Mouse (Mus musculus) liver, postnatal 0 days (tissue): Measurements from ENCODE around the gene Ift43. TPM values are rescaled to one million over a fixed set of nuclear protein-coding genes. Genes with fewer than 3 reads are reported as not detected.
A peak's percentile ranks its signal among the peaks of the same experiment; 100 is the strongest.

Experiments used
- ATAC-seq: fragments of 200-750 bp; cut with Nextera tagmentation; 2 replicates; pipeline ENCODE4 v1.8.0; 2017; ENCODE audit warnings: mild to moderate bottlenecking, moderate library complexity
- DNase-seq: peaks from one replicate; pipeline ENCODE4 v3.0.0-alpha.2; 2016
- H3K27ac ChIP-seq: fragments of 300-500 bp; sonication (generic); 2 replicates; pipeline ENCODE4 v1.5.1; 2014; ENCODE audit warnings: antibody characterized with exemption, moderate library complexity, mild to moderate bottlenecking, low read depth
- H3K27me3 ChIP-seq: fragments of 300-500 bp; sonication (generic); 2 replicates; pipeline ENCODE4 v1.6.1; 2014; ENCODE audit warnings: low read length, control low read depth, mixed read lengths; ENCODE audit not compliant: insufficient read depth
- H3K36me3 ChIP-seq: fragments of 300-500 bp; sonication (generic); replicated peaks from 2 replicates; pipeline ENCODE4 v1.6.1; 2014; ENCODE audit warnings: mild to moderate bottlenecking, control low read depth, low read length, moderate library complexity, mixed read lengths; ENCODE audit not compliant: insufficient read depth
- H3K4me1 ChIP-seq: fragments of 300-500 bp; sonication (generic); 2 replicates; pipeline ENCODE4 v1.6.1; 2014; ENCODE audit warnings: antibody characterized with exemption, mild to moderate bottlenecking, control low read depth; ENCODE audit not compliant: insufficient read depth
- H3K4me2 ChIP-seq: fragments of 300-500 bp; sonication (generic); 2 replicates; pipeline ENCODE4 v1.6.1; 2014; ENCODE audit warnings: low read depth, mild to moderate bottlenecking, low read length, moderate library complexity, mixed read lengths
- H3K4me3 ChIP-seq: fragments of 300-500 bp; sonication (generic); 2 replicates; pipeline ENCODE4 v1.5.1; 2014; ENCODE audit warnings: low read depth, low read length
- H3K9ac ChIP-seq: fragments of 300-500 bp; sonication (generic); replicated peaks from 2 replicates; pipeline ENCODE4 v1.6.1; 2014; ENCODE audit warnings: mild to moderate bottlenecking, moderate library complexity
- H3K9me3 ChIP-seq: fragments of 300-500 bp; sonication (generic); 2 replicates; pipeline ENCODE4 v1.6.1; 2016; ENCODE audit warnings: mild to moderate bottlenecking, control low read depth, low read length, mixed read lengths
- CTCF ChIP-seq: sonication (generic); IDR thresholded peaks from 2 replicates; pipeline ENCODE4 v1.5.1; 2016; ENCODE audit warnings: antibody characterized with exemption, low read depth
- EP300 ChIP-seq: IDR thresholded peaks from 2 replicates; pipeline ENCODE4 v1.6.1; 2016; ENCODE audit warnings: antibody characterized with exemption, low read depth, mild to moderate bottlenecking
- WGBS: fragments of 180-500 bp; shearing (Covaris S2); extraction: QIAGEN DNeasy Blood & Tissue Kit; methylation state at CpG from one replicate; pipeline ENCODE4 v1.1.7; 2014; ENCODE audit not compliant: insufficient replicate concordance; 5-methylcytosine and 5-hydroxymethylcytosine counted together
- polyA plus RNA-seq: library from polyadenylated mRNA; unstranded; fragments of >200 nt; fragmentation: Nextera tagmentation; extraction: Ambion mirVana; gene quantifications from 2 replicates; pipeline ENCODE4 v1.2.1, GENCODE M21; 2015

The Ift43 gene
- polyA plus RNA-seq, 1 experiment from 2014 or later = 8.4 TPM

DNA sequence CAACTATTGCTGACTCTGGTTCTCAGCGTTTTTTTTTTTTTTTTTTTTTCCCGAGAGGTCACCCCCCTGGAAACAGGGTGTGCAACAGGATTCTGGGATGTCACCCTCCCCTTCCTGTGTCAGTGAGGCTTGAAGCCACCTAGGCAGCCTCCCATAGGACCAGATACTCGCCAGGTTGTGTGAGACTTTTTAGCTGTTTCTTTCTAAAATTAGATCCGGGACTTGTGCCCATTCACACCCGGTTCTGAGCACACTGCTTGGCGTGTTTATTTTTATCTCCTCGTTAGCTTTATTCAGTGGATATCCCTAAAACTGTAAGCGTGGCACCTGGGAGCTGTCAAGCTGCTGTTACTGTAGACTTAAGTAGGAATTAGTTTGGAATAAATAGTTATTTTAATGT, 4.2 kb downstream of the Ift43 start:
- no peak overlapping the region for H3K4me2 ChIP-seq
- ATAC-seq (no peak), DNase-seq (no peak)
- H3K4me3 ChIP-seq = no peak overlapping the region
- WGBS = 66% methylated on average over 8 of the region's 8 CpGs
- no peaks in the 10 kb centered on the region for H3K36me3 ChIP-seq
- H3K27me3 ChIP-seq = no peaks in the 10 kb centered on the region
- no peak overlapping the region for H3K9ac ChIP-seq
- no peak overlapping the region for H3K27ac ChIP-seq
- 0 out of 2 replicates have a peak, but pooled peaks cover 5% of the 10 kb centered on the region for H3K4me1 ChIP-seq
- TF ChIP-seq CTCF = no peak
- TF ChIP-seq EP300 = no peak
- H3K9me3 ChIP-seq = no peaks in the 10 kb centered on the region

DNA sequence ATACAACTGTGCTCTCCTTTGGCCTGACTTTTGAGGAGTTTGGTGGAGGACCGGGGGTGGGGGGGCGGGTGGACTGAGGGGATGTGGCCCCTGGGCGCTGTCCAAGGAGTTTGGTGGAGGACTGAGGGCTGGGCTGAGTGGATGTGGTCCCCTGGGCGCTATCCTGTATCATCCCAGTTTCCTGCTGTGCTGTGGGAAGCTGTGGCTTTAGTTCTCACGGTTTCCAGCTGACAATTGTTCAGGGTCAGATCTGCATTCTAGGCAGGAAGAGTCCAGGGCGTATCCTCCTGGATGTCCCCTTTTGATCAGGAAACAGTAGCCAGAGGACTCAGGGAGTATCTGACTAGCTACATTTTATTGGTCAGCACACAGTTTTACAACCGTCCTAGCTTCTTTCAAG, 5.7 kb downstream of the Ift43 start:
- Histone ChIP-seq H3K4me2 (no peak overlapping the region), H3K4me1 (0 out of 2 replicates have a peak, but pooled peaks cover under 1% of the 10 kb centered on the region), H3K36me3 (no peaks in the 10 kb centered on the region), H3K9ac (no peak overlapping the region), H3K27me3 (no peaks in the 10 kb centered on the region), H3K9me3 (no peaks in the 10 kb centered on the region), H3K27ac (no peak overlapping the region), H3K4me3 (no peak overlapping the region)
- 64% methylated on average over 7 of the region's 7 CpGs for WGBS
- no peak for DNase-seq
- ATAC-seq = 0 out of 2 replicates have a peak, but pooled peaks have one; percentile 19
- no peak for TF ChIP-seq CTCF
- no peak for TF ChIP-seq EP300

DNA sequence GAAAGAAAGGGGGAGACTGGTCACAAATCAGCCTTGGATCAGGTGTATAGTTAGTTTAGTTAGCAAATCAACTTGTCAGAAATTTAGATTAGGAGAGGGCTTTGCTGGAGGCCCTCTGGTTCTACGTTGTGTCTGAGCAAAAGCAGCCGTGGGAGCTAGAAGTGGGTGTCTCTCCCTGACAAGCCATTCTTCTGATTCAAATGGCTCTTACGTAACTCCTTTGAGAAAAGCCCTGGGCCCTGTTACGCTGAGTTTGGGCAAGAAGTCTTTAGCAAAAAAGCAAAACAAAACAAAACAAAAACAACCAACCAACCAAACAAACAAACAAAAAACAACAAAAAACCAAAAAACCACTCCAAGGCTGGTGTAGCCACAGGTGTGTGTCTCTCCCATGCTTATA, 8.4 kb downstream of the Ift43 start:
- no peaks in the 10 kb centered on the region for H3K4me1 ChIP-seq
- H3K27me3 ChIP-seq = no peaks in the 10 kb centered on the region
- no peak for ATAC-seq
- 74% methylated on average over 4 of the region's 4 CpGs for WGBS
- H3K27ac ChIP-seq = no peak overlapping the region
- no peak overlapping the region for H3K4me3 ChIP-seq
- no peaks in the 10 kb centered on the region for H3K9me3 ChIP-seq
- H3K4me2 ChIP-seq = no peak overlapping the region
- TF ChIP-seq CTCF (no peak), EP300 (no peak)
- H3K9ac ChIP-seq = no peak overlapping the region
- no peaks in the 10 kb centered on the region for H3K36me3 ChIP-seq
- no peak for DNase-seq

DNA sequence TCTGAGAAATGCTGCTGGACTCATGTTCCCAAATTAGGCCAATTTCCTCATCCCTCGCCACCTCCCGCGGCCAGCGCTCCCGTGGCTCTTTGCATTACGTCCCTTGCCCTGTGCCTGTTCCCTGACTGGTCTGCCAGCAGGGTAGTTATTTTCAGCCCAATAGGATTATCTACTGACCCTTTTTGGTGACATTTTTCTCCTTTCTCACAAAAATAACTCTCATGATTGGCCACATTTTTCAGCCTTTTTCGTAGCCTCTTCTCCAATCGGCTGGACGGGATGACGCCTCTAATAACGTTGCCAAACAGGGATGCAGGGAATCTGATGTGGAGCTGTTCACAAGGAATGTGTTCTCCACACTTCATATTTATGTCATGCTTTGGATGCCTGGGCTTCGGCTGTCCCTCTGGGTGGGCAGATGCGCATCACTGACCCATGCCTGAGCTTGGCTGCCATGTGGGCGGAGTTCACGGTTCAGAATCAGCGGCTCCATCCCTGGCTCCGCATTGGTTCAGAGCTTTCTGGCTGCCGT, 9.3 kb downstream of the Ift43 start:
- Histone ChIP-seq H3K9ac (no peak overlapping the region), H3K9me3 (no peaks in the 10 kb centered on the region), H3K4me3 (no peak overlapping the region), H3K36me3 (no peaks in the 10 kb centered on the region), H3K27me3 (no peaks in the 10 kb centered on the region), H3K4me2 (no peak overlapping the region), H3K4me1 (no peaks in the 10 kb centered on the region), H3K27ac (no peak overlapping the region)
- WGBS = 58% methylated on average over 18 of the region's 18 CpGs
- TF ChIP-seq EP300 = no peak
- TF ChIP-seq CTCF = no peak
- no peak for DNase-seq
- ATAC-seq = no peak

DNA sequence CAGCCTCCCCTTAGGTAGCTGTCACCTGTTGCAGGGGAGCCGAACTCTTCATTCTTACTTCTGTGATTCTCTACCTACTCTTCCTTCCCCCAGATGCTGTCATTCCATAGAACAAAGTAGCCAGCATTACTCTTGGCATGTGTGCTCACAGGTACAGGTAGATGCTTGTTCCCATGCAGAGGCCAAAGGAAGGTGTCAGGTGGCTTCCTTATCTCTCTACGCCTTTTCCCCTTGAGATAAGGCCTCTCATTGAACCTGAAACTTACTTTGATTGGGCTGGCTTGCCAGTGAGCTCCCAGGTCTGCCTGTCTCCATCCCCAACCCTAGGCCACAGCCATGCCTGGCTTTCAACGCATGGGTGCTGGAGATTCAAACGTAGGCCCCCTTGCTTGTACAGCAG, 11.7 kb downstream of the Ift43 start:
- ATAC-seq (no peak), DNase-seq (no peak)
- WGBS = 85% methylated on average over 4 of the region's 4 CpGs
- Histone ChIP-seq H3K4me3 (no peak overlapping the region), H3K9me3 (no peaks in the 10 kb centered on the region), H3K9ac (no peak overlapping the region), H3K36me3 (no peaks in the 10 kb centered on the region), H3K4me1 (no peaks in the 10 kb centered on the region), H3K27ac (no peak overlapping the region), H3K27me3 (no peaks in the 10 kb centered on the region), H3K4me2 (no peak overlapping the region)
- TF ChIP-seq EP300 = no peak
- TF ChIP-seq CTCF = no peak

DNA sequence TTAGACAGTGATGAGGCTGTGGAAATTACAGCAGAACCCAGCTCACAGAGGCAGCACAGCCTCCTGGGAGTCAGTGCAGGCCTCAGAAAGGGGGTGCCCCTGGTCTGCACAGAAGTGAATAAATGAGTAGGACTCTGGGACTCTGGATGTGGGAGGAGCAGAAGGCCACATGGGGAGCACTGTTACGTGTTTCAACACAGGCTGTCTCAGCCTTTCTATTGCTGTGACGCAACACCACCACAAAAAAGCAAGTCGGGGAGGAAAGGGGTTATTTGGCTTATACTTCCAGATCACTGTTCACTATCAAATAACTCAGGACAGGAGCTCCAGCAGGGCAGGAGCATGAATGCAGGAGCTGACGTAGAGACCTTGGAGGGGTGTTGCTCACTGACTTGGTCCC, 13.5 kb downstream of the Ift43 start:
- DNase-seq = no peak
- no peaks in the 10 kb centered on the region for H3K9me3 ChIP-seq
- H3K9ac ChIP-seq = no peak overlapping the region
- no peak overlapping the region for H3K4me3 ChIP-seq
- WGBS = 47% methylated on average over 4 of the region's 4 CpGs
- no peaks in the 10 kb centered on the region for H3K27me3 ChIP-seq
- no peaks in the 10 kb centered on the region for H3K36me3 ChIP-seq
- no peaks in the 10 kb centered on the region for H3K4me1 ChIP-seq
- H3K27ac ChIP-seq = no peak overlapping the region
- TF ChIP-seq CTCF = no peak
- no peak for TF ChIP-seq EP300
- no peak for ATAC-seq
- no peak overlapping the region for H3K4me2 ChIP-seq

DNA sequence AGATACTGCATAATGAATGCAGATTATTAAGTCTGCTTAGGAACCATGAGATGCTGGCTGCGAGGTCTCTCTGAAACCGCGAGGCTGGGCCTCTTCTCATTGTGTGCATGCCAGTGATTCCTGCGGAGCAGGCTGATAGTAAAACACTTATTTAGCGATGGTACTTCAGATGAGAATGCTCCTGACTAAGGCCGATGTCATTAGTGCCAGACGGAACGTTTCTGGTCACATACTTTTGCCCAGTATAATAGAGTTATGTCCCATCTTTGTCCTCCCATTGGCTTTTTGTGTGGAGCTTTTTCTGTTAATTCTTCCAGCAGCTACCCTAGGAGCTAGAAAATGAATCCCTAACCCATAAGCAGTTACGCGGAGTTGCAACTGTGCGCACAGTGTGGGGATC, 15.4 kb downstream of the Ift43 start:
- 81% methylated on average over 11 of the region's 11 CpGs for WGBS

More for the DNA sequence above, 15.4 kb downstream of the Ift43 start:
- no peak overlapping the region for H3K4me3 ChIP-seq
- no peaks in the 10 kb centered on the region for H3K36me3 ChIP-seq
- H3K9ac ChIP-seq = no peak overlapping the region
- no peak for DNase-seq
- H3K4me2 ChIP-seq = no peak overlapping the region
- ATAC-seq = no peak
- H3K27me3 ChIP-seq = no peaks in the 10 kb centered on the region
- no peaks in the 10 kb centered on the region for H3K9me3 ChIP-seq
- no peak overlapping the region for H3K27ac ChIP-seq
- no peak for TF ChIP-seq EP300
- TF ChIP-seq CTCF = no peak
- H3K4me1 ChIP-seq = no peaks in the 10 kb centered on the region
